Mouse (Mus musculus) natural killer cell, adult 2 months (primary cell): ENCODE data around the gene Tssk1.

Experiments
- DNase-seq, 2 experiments: peaks; one replicate each; pipeline ENCODE4 v3.0.0; 2022; ENCODE audit warnings: low spot score in 2 of 2

Gene Tssk1

GRCm38 (mm10) chr16:17945081-17945831 is 51.2 kb downstream of the Tssk1 start:
- DNase-seq: no peak
